Mouse (Mus musculus) forebrain, postnatal 0 days (tissue): Measurements from ENCODE around the gene 1810010H24Rik. TPM values are rescaled to one million over a fixed set of nuclear protein-coding genes. Genes with fewer than 3 reads are reported as not detected.
A peak's percentile ranks its signal among the peaks of the same experiment; 100 is the strongest.

ENCODE experiments used
- ATAC-seq: fragments of 200-750 bp; cut with Nextera tagmentation; 2 replicates; pipeline ENCODE4 v1.8.0; 2017; ENCODE audit warnings: mild to moderate bottlenecking, moderate library complexity
- DNase-seq: peaks from one replicate; pipeline ENCODE4 v3.0.0-alpha.2; 2015
- H3K27ac ChIP-seq: fragments of 300-500 bp; sonication (generic); 2 replicates; pipeline ENCODE4 v1.5.1; 2014; ENCODE audit warnings: low read depth, mild to moderate bottlenecking, antibody characterized with exemption, low read length, moderate library complexity, mixed read lengths
- H3K27me3 ChIP-seq: fragments of 300-500 bp; sonication (generic); 2 replicates; pipeline ENCODE4 v1.6.1; 2014; ENCODE audit warnings: mild to moderate bottlenecking, low read length, mixed read lengths; ENCODE audit not compliant: insufficient read depth
- H3K36me3 ChIP-seq: fragments of 300-500 bp; sonication (generic); 2 replicates; pipeline ENCODE4 v1.6.1; 2014; ENCODE audit warnings: mild to moderate bottlenecking, moderate library complexity; ENCODE audit not compliant: insufficient read depth
- H3K4me1 ChIP-seq: fragments of 300-500 bp; sonication (generic); 2 replicates; pipeline ENCODE4 v1.6.1; 2014; ENCODE audit warnings: antibody characterized with exemption; ENCODE audit not compliant: insufficient read depth
- H3K4me2 ChIP-seq: fragments of 300-500 bp; sonication (generic); 2 replicates; pipeline ENCODE4 v1.6.1; 2014; ENCODE audit warnings: low read depth, mild to moderate bottlenecking, moderate library complexity
- H3K4me3 ChIP-seq: fragments of 300-500 bp; sonication (generic); 2 replicates; pipeline ENCODE4 v1.5.1; 2014; ENCODE audit warnings: low read depth, low read length, mixed read lengths
- H3K9ac ChIP-seq: fragments of 300-500 bp; sonication (generic); 2 replicates; pipeline ENCODE4 v1.6.1; 2014; ENCODE audit warnings: mild to moderate bottlenecking
- H3K9me3 ChIP-seq: fragments of 300-500 bp; sonication (generic); 2 replicates; pipeline ENCODE4 v1.6.1; 2016; ENCODE audit warnings: low read length
- CTCF ChIP-seq: sonication (generic); IDR thresholded peaks from 2 replicates; pipeline ENCODE4 v1.5.1; 2016; ENCODE audit warnings: antibody characterized with exemption, control low read depth, low read depth
- WGBS: fragments of 180-500 bp; shearing (Covaris S2); extraction: QIAGEN DNeasy Blood & Tissue Kit; methylation state at CpG from one replicate; pipeline ENCODE4 v1.1.7; 2014; 5-methylcytosine and 5-hydroxymethylcytosine counted together
- polyA plus RNA-seq: library from polyadenylated mRNA; unstranded; fragments of >200 nt; fragmentation: Nextera tagmentation; extraction: Ambion mirVana; gene quantifications from 2 replicates; pipeline ENCODE4 v1.2.1, GENCODE M21; 2015
- total RNA-seq: library from RNA; depleted of rRNA; stranded (reverse); fragments of >200 nt; gene quantifications from 2 replicates; pipeline ENCODE4 v1.2.3, GENCODE M21; 2014; rRNA removed

1810010H24Rik gene
- total and polyA plus RNA-seq, 2 experiments from 2014 or later = 9.5 to 9.7 TPM

DNA sequence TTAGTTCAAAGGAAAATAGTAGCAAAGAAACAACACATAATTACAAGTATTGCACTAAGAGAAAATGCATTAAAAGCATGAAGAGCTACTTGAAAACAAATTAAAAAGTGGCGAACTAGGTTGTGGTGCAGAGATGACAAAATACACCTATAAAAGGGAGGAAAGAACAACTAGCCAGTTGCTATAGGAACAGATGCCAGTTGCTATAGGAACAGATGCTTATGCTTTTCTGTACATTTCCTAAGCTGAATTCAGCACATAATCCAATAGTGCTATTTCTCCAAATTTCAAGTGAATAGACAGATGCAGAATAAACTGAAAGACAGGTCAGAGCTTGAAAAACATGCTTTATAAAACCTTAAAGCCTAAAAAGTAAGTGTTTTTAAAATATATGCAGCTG, 39.1 kb downstream of the 1810010H24Rik start:
- Histone ChIP-seq H3K27ac (0 out of 2 replicates have a peak overlapping the region, but pooled peaks have one; percentile 21), H3K4me3 (no peak overlapping the region), H3K36me3 (peaks cover 78% of the 10 kb centered on the region), H3K27me3 (no peaks in the 10 kb centered on the region), H3K4me1 (no peaks in the 10 kb centered on the region), H3K9me3 (no peaks in the 10 kb centered on the region), H3K9ac (no peak overlapping the region), H3K4me2 (no peak overlapping the region)
- DNase-seq (peak; percentile 36), ATAC-seq (no peak)
- no peak for TF ChIP-seq CTCF
- WGBS = 79% methylated on average over 1 of the region's 1 CpGs

DNA sequence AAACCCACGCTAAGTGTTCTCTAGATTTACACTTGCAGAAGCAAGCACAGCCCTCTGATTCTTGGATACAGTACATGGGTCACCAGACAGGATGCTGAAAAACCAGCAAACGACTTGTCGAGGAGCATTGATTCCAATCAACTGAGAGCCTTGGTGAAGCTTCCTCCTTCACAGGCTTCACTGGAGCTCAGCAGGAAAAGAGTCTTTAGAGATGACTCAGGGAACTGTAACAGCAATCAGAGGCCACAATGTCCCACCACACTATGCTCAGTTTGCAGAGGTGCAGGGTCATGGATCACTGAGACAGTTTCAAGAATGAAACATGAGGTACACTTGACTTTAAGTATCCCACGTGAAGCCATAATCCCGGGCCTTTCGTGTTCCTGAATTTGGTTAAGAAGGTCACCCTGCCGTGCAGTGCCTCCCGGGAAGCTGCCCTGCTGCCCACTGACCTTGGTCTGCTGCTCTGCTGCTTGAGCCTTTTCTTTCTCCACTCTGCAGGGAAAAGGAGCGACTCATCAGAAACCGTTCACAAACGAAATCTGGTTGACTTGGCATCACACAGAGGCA, 39.8 kb downstream of the 1810010H24Rik start:
- Histone ChIP-seq H3K36me3 (peaks cover 73% of the 10 kb centered on the region), H3K4me1 (no peaks in the 10 kb centered on the region), H3K4me3 (no peak overlapping the region), H3K27ac (no peak overlapping the region), H3K9me3 (no peaks in the 10 kb centered on the region), H3K27me3 (no peaks in the 10 kb centered on the region), H3K9ac (no peak overlapping the region), H3K4me2 (no peak overlapping the region)
- DNase-seq (no peak), ATAC-seq (no peak)
- no peak for TF ChIP-seq CTCF
- WGBS = 90% methylated on average over 11 of the region's 11 CpGs

Other genes with a start within 250 kb of the 1810010H24Rik start
- 9.5 and 10.5 TPM in 2 replicates for gene Polg2, start 246.1 kb upstream of the 1810010H24Rik start, total RNA-seq
- gene Polg2, start 246.1 kb upstream of the 1810010H24Rik start, polyA plus RNA-seq = 10.0 and 11.3 TPM in 2 replicates
- 462 and 530 TPM in 2 replicates for gene Ddx5, start 236.5 kb upstream of the 1810010H24Rik start, total RNA-seq
- 274 and 306 TPM in 2 replicates for gene Ddx5, start 236.5 kb upstream of the 1810010H24Rik start, polyA plus RNA-seq
- gene Cep95, start 236.4 kb upstream of the 1810010H24Rik start, total RNA-seq = 13.8 and 15.8 TPM in 2 replicates
- 4.7 and 6.9 TPM in 2 replicates for gene Cep95, start 236.4 kb upstream of the 1810010H24Rik start, polyA plus RNA-seq
- gene Smurf2, start 105.0 kb upstream of the 1810010H24Rik start, total RNA-seq = 44.3 and 46.1 TPM in 2 replicates
- gene Smurf2, start 105.0 kb upstream of the 1810010H24Rik start, polyA plus RNA-seq = 6.6 and 7.4 TPM in 2 replicates
- gene Kpna2, start 26.1 kb upstream of the 1810010H24Rik start, total RNA-seq = 75.5 and 83.5 TPM in 2 replicates
- gene Kpna2, start 26.1 kb upstream of the 1810010H24Rik start, polyA plus RNA-seq = 100 and 102 TPM in 2 replicates
- gene Bptf, start 106.4 kb downstream of the 1810010H24Rik start, total RNA-seq = 42.9 and 52.6 TPM in 2 replicates
- 11.0 and 17.2 TPM in 2 replicates for gene Bptf, start 106.4 kb downstream of the 1810010H24Rik start, polyA plus RNA-seq
- gene Nol11, start 163.7 kb downstream of the 1810010H24Rik start, total RNA-seq = 42.2 and 49.0 TPM in 2 replicates
- 25.5 and 35.6 TPM in 2 replicates for gene Nol11, start 163.7 kb downstream of the 1810010H24Rik start, polyA plus RNA-seq